Mouse (Mus musculus) lung, adult 2 months (tissue): ENCODE data around the gene Capn3. TPM values are rescaled to one million over a fixed set of nuclear protein-coding genes. Genes with fewer than 3 reads are reported as not detected.

Source experiments
- DNase-seq: peaks from one replicate; pipeline ENCODE4 v3.0.0; 2022
- H3K4me1 ChIP-seq: fragments of 200-500 bp; 2 replicates; pipeline ENCODE4 v1.6.1; 2011; ENCODE audit warnings: low read length; ENCODE audit not compliant: control insufficient read depth, insufficient read depth
- H3K4me3 ChIP-seq: fragments of 200-500 bp; replicated peaks from 2 replicates; pipeline ENCODE3; 2011; ENCODE audit warnings: low read depth, mild to moderate bottlenecking, control low read depth, low read length; ENCODE audit errors: extremely low read depth
- CTCF ChIP-seq: fragments of 200-500 bp; IDR thresholded peaks from 2 replicates; pipeline ENCODE4 v1.5.1; 2011; ENCODE audit warnings: mild to moderate bottlenecking, low read length, control low read depth; ENCODE audit not compliant: insufficient read depth
- POLR2A ChIP-seq: fragments of 200-500 bp; IDR thresholded peaks from 2 replicates; pipeline ENCODE4 v1.6.1; 2011; ENCODE audit warnings: low read depth, mild to moderate bottlenecking, control low read depth, low read length, borderline replicate concordance; ENCODE audit errors: extremely low read depth
- WGBS: fragments of 180-500 bp; shearing (Covaris S2); methylation state at CpG from one replicate; pipeline ENCODE4 v1.1.7; 2018; 5-methylcytosine and 5-hydroxymethylcytosine counted together
- polyA plus RNA-seq: library from polyadenylated mRNA; depleted of rRNA; stranded (reverse); fragments of >200 nt; gene quantifications from 2 replicates; pipeline ENCODE4 v1.2.3, GENCODE M21; 2012

Capn3 gene
- polyA plus RNA-seq, 1 experiment, result 3.5 TPM

GRCm38 (mm10) chr2:120478600-120478999 is 22.8 kb downstream of the Capn3 start:
- DNase-seq, result peak; percentile 59
- TF ChIP-seq POLR2A (no peak), CTCF (peak; percentile 68)
- Histone ChIP-seq H3K4me3 (no peak overlapping the region), H3K4me1 (no peaks in the 10 kb centered on the region)
- WGBS, result 55% methylated on average over 3 of the region's 3 CpGs

- Histone ChIP-seq H3K4me1 (no peaks in the 10 kb centered on the region), H3K4me3 (no peak overlapping the region)
- TF ChIP-seq POLR2A (no peak), CTCF (no peak)
- whole genome bisulfite sequencing, result 56% methylated on average over 8 of the region's 8 CpGs
- no peak for DNase-seq
Measured at GRCm38 (mm10) chr2:120481921-120482320, 26.1 kb downstream of the Capn3 start.

- no peak for DNase-seq
- WGBS, result 49% methylated on average over 8 of the region's 8 CpGs
Measured at GRCm38 (mm10) chr2:120482506-120483389, 26.9 kb downstream of the Capn3 start.

GRCm38 (mm10) chr2:120484241-120484640 is 28.4 kb downstream of the Capn3 start:
- Histone ChIP-seq H3K4me3 (no peak overlapping the region), H3K4me1 (no peaks in the 10 kb centered on the region)
- WGBS, result 89% methylated on average over 3 of the region's 3 CpGs
- TF ChIP-seq POLR2A (no peak), CTCF (no peak)
- DNase-seq, result no peak

More at GRCm38 (mm10) chr2:120482506-120483389, 26.9 kb downstream of the Capn3 start:
- Histone ChIP-seq H3K4me3 (no peak overlapping the region), H3K4me1 (no peaks in the 10 kb centered on the region)
- no peak for TF ChIP-seq CTCF
- TF ChIP-seq POLR2A, result no peak

- no peak for DNase-seq
- Histone ChIP-seq H3K4me1 (no peaks in the 10 kb centered on the region), H3K4me3 (no peak overlapping the region)
- 48% methylated on average over 4 of the region's 4 CpGs for WGBS
- TF ChIP-seq POLR2A (no peak), CTCF (no peak)
Measured at GRCm38 (mm10) chr2:120493254-120493653, 37.4 kb downstream of the Capn3 start.

GRCm38 (mm10) chr2:120496511-120496910 is 40.7 kb downstream of the Capn3 start:
- no peak for TF ChIP-seq CTCF
- no peak for TF ChIP-seq POLR2A
- WGBS, result 42% methylated on average over 3 of the region's 3 CpGs
- Histone ChIP-seq H3K4me1 (0 out of 2 replicates have a peak, but pooled peaks cover 3% of the 10 kb centered on the region), H3K4me3 (no peak overlapping the region)
- DNase-seq, result no peak

GRCm38 (mm10) chr2:120499971-120500471 is 44.2 kb downstream of the Capn3 start:
- WGBS, result 23% methylated on average over 6 of the region's 6 CpGs
- Histone ChIP-seq H3K4me1 (0 out of 2 replicates have a peak, but pooled peaks cover 3% of the 10 kb centered on the region), H3K4me3 (no peak overlapping the region)
- TF ChIP-seq POLR2A (no peak), CTCF (no peak)
- DNase-seq, result no peak

GRCm38 (mm10) chr2:120501136-120501918 is 45.5 kb downstream of the Capn3 start:
- 40% methylated on average over 17 of the region's 17 CpGs for WGBS
- TF ChIP-seq POLR2A, result no peak

GRCm38 (mm10) chr2:120501931-120502604 is 46.2 kb downstream of the Capn3 start:
- DNase-seq, result no peak
- 57% methylated on average over 13 of the region's 13 CpGs for WGBS
- Histone ChIP-seq H3K4me1 (0 out of 2 replicates have a peak, but pooled peaks cover 3% of the 10 kb centered on the region), H3K4me3 (no peak overlapping the region)
- TF ChIP-seq CTCF (no peak), POLR2A (no peak)

More at GRCm38 (mm10) chr2:120501136-120501918, 45.5 kb downstream of the Capn3 start:
- Histone ChIP-seq H3K4me3 (no peak overlapping the region), H3K4me1 (0 out of 2 replicates have a peak, but pooled peaks cover 3% of the 10 kb centered on the region)
- no peak for DNase-seq

GRCm38 (mm10) chr2:120502605-120502990 is 46.8 kb downstream of the Capn3 start:
- 0 out of 2 replicates have a peak, but pooled peaks cover 3% of the 10 kb centered on the region for H3K4me1 ChIP-seq
- no peak for DNase-seq
- 51% methylated on average over 3 of the region's 3 CpGs for WGBS
- TF ChIP-seq POLR2A (no peak), CTCF (no peak)
- H3K4me3 ChIP-seq, result no peak overlapping the region
